Comparison of ENCODE assay signal across 14 mouse cellular contexts in genomic region chr10:20173733-20174132, GRCm38 (mm10). TPM values are rescaled to one million over a fixed set of nuclear protein-coding genes. Genes with fewer than 3 reads are reported as not detected.
DNase-seq lines count a peak whose midpoint lies in the region; TF ChIP-seq lines count a peak whose summit lies in the region.
"Had no signal": no experiment of that assay in that cellular context is flagged by ENCODE, and none has a peak within 500 bp of the region (broad histone marks: within the 10 kb centered on the region; RNA-seq: fewer than 3 reads in every experiment).

No protein-coding gene starts in this region.

- H3K27ac ChIP-seq in layer of hippocampus, adult 2 months = peak overlapping the region; percentile 71
- H3K27ac ChIP-seq: embryonic facial prominence, embryonic 12.5 days; forebrain, embryonic 12.5 days; hindbrain, embryonic 12.5 days; limb, embryonic 12.5 days had no signal

- TF ChIP-seq POLR2A in brain, embryonic 14.5 days (IDR thresholded peaks at IDR 0.05; ENCODE audit: borderline replicate concordance, extremely low read depth, insufficient read depth, insufficient read length, poor library complexity, severe bottlenecking) = no peak

- TF ChIP-seq CTCF in layer of hippocampus, adult 2 months (conservative IDR thresholded peaks at IDR 0.05) = no peak
- no peak for TF ChIP-seq CTCF in brain, embryonic 14.5 days (IDR thresholded peaks at IDR 0.05; ENCODE audit: borderline replicate concordance, extremely low read depth, insufficient read depth, insufficient read length)

- no peak for DNase-seq in layer of hippocampus, adult 2 months (ENCODE audit: low spot score in 2 of 2)
- no peak for DNase-seq in layer of hippocampus, postnatal 25 days (ENCODE audit: extremely low spot score in 1 of 2, low spot score in 1 of 2)
- DNase-seq in NIH3T3 (ENCODE audit: low read depth) = peak; percentile 40
- peak; percentile 13 for DNase-seq in brain, embryonic 14.5 days (ENCODE audit: low read depth)
- peak; percentile 48 to 69 for DNase-seq in kidney, postnatal 25 days
- no peak for DNase-seq in right cerebral cortex, postnatal 25 days
- DNase-seq in cerebellum, adult 9-11 months = no peak
- DNase-seq: cerebellum, postnatal 36 days; gastrocnemius, postnatal 25 days; right cerebral cortex, postnatal 4 days had no signal

- H3K4me3 ChIP-seq in layer of hippocampus, adult 2 months = peak overlapping the region; percentile 27
- H3K4me3 ChIP-seq: embryonic facial prominence, embryonic 12.5 days; forebrain, embryonic 12.5 days; hindbrain, embryonic 12.5 days; limb, embryonic 12.5 days had no signal

RNA-seq across cellular contexts. Expression of gene Map7, which starts 25.5 kb away (rescaled TPM):
- total RNA-seq in layer of hippocampus, adult 2 months (2021) = 100 to 1,000 TPM; 109 to 127 TPM
- 100 to 1,000 TPM in 1 of 2 experiments, 10 to 100 TPM in 1; 90.6 to 102 TPM for total RNA-seq in layer of hippocampus, postnatal 25 days (2021)
- 3.2 and 6.7 TPM in 2 replicates for polyA plus RNA-seq in brain, embryonic 14.5 days (2012; rRNA removed)

Comparison
In these comparisons a context has a peak if more than half of its experiments do, and no peak if none do; other contexts are left out.
1. DNase-seq: peak in NIH3T3 (single experiment), brain, embryonic 14.5 days (single experiment) and kidney, postnatal 25 days (2 of 2); none in layer of hippocampus, adult 2 months (0 of 2), layer of hippocampus, postnatal 25 days (0 of 2), right cerebral cortex, postnatal 25 days (single experiment) and cerebellum, adult 9-11 months (single experiment).